Comparison of ENCODE assay signal across 15 mouse cellular contexts in genomic region chr1:37308021-37308742, GRCm38 (mm10). TPM values are rescaled to one million over a fixed set of nuclear protein-coding genes. Genes with fewer than 3 reads are reported as not detected.
DNase-seq lines count a peak whose midpoint lies in the region; ATAC-seq and TF ChIP-seq lines count a peak whose summit lies in the region.
"Had no signal": no experiment of that assay in that cellular context is flagged by ENCODE, and none has a peak within 500 bp of the region (broad histone marks: within the 10 kb centered on the region; RNA-seq: fewer than 3 reads in every experiment).

No protein-coding gene starts in this region.

- no peak for DNase-seq in spleen, adult 2 months (ENCODE audit: low read depth in 1 of 2, low spot score in 2 of 2)
- DNase-seq in spleen, adult 12 weeks (ENCODE audit: low spot score): no peak
- DNase-seq in frontal cortex, postnatal 10 days (ENCODE audit: low spot score in 2 of 2): no peak
- DNase-seq in kidney, adult 2 months: no peak
- DNase-seq in kidney, postnatal 14 days: no peak
- DNase-seq: cerebellum, postnatal 25 days; gastrocnemius, postnatal 36 days; kidney, adult 18-20 months; kidney, postnatal 36 days; right cerebral cortex, postnatal 14 days had no signal

- peaks cover 38% of the 10 kb centered on the region; the same call in 1 of the 2 replicates for H3K4me1 ChIP-seq in spleen, adult 2 months (ENCODE audit: control insufficient read depth, insufficient read depth, insufficient read length)
- H3K4me1 ChIP-seq in megakaryocyte, embryonic 14.5 days: peaks cover 99% of the 10 kb centered on the region
- H3K4me1 ChIP-seq in kidney, adult 2 months (ENCODE audit: control insufficient read depth, insufficient read depth, low read length): no peaks in the 10 kb centered on the region
- H3K4me1 ChIP-seq: limb, embryonic 12.5 days; neural tube, embryonic 13.5 days had no signal

- no peak overlapping the region for H3K4me3 ChIP-seq in spleen, adult 2 months (ENCODE audit: extremely low read depth, insufficient read depth, insufficient read length)
- H3K4me3 ChIP-seq in megakaryocyte, embryonic 14.5 days (replicated peaks): peak overlapping the region; percentile 38
- no peak overlapping the region for H3K4me3 ChIP-seq in kidney, adult 2 months (ENCODE audit: insufficient read depth, low read depth, low read length)
- H3K4me3 ChIP-seq: hindbrain, embryonic 15.5 days; limb, embryonic 12.5 days; neural tube, embryonic 13.5 days had no signal

- H3K9me3 ChIP-seq in megakaryocyte, embryonic 14.5 days: no peaks in the 10 kb centered on the region
- H3K9me3 ChIP-seq: hindbrain, embryonic 15.5 days had no signal

- no peak for TF ChIP-seq POLR2A in spleen, adult 2 months (IDR thresholded peaks at IDR 0.05; ENCODE audit: low read depth, low read length)
- TF ChIP-seq POLR2A in kidney, adult 2 months (IDR thresholded peaks at IDR 0.05; ENCODE audit: low read depth, low read length): no peak

- peak; percentile 58 for ATAC-seq in activated CD4-positive, CD25-positive, alpha-beta regulatory T cell, adult 4 months

- 46% methylated on average over 8 of the region's 8 CpGs for WGBS in spleen, adult 2 months
- WGBS in kidney, adult 2 months: 82% methylated on average over 8 of the region's 8 CpGs

- TF ChIP-seq CTCF in spleen, adult 2 months (IDR thresholded peaks at IDR 0.05; ENCODE audit: extremely low read depth, insufficient read depth, insufficient read length, insufficient replicate concordance): no peak
- TF ChIP-seq CTCF in kidney, adult 2 months (conservative IDR thresholded peaks at IDR 0.05; ENCODE audit: insufficient read depth, insufficient read length, low read depth, low read length): no peak

- peak overlapping the region; percentile 43; the same call in 1 of the 2 replicates for H3K27ac ChIP-seq in spleen, adult 2 months (ENCODE audit: insufficient read depth, low read length)
- no peak overlapping the region for H3K27ac ChIP-seq in kidney, adult 2 months (ENCODE audit: insufficient read depth, low read depth, low read length)
- H3K27ac ChIP-seq: hindbrain, embryonic 15.5 days; limb, embryonic 12.5 days; neural tube, embryonic 13.5 days had no signal

- no peaks in the 10 kb centered on the region for H3K27me3 ChIP-seq in spleen, adult 2 months (ENCODE audit: control insufficient read depth, insufficient read depth, low read length)
- no peaks in the 10 kb centered on the region for H3K27me3 ChIP-seq in megakaryocyte, embryonic 14.5 days (replicated peaks)
- H3K27me3 ChIP-seq in kidney, adult 2 months (replicated peaks; ENCODE audit: control insufficient read depth, insufficient read depth, low read length): no peaks in the 10 kb centered on the region
- H3K27me3 ChIP-seq: hindbrain, embryonic 15.5 days; limb, embryonic 12.5 days; neural tube, embryonic 13.5 days had no signal

- H3K36me3 ChIP-seq in spleen, adult 2 months (ENCODE audit: control insufficient read depth, insufficient read depth, low read length): no peaks in the 10 kb centered on the region
- peaks cover 19% of the 10 kb centered on the region for H3K36me3 ChIP-seq in megakaryocyte, embryonic 14.5 days (replicated peaks; ENCODE audit: low read length)
- no peaks in the 10 kb centered on the region for H3K36me3 ChIP-seq in kidney, adult 2 months (ENCODE audit: control insufficient read depth, insufficient read depth, low read length)
- H3K36me3 ChIP-seq: hindbrain, embryonic 15.5 days; limb, embryonic 12.5 days had no signal

RNA-seq across cellular contexts. Expression of gene Inpp4a, which starts 8.5 kb away (rescaled TPM):
- polyA plus RNA-seq in spleen, adult 2 months (2012; rRNA removed): 14.0 and 16.0 TPM in 2 replicates
- polyA plus RNA-seq in activated CD4-positive, CD25-positive, alpha-beta regulatory T cell, adult 4 months (2017; shearing (Covaris generic)): 10 to 100 TPM; 58.0 to 60.7 TPM
- polyA plus RNA-seq in megakaryocyte, embryonic 14.5 days (2012; ENCODE audit: insufficient read depth, low replicate concordance): 2.5 and 7.7 TPM in 2 replicates
- 7.5 and 7.7 TPM in 2 replicates for polyA plus RNA-seq in kidney, adult 2 months (2012; rRNA removed)
